Mouse (Mus musculus): Measurements from ENCODE around the gene Eif4g3. TPM values are rescaled to one million over a fixed set of nuclear protein-coding genes. Genes with fewer than 3 reads are reported as not detected.

The Eif4g3 gene
- polyA plus RNA-seq, 1 experiment from 2014 or later: 33.6 TPM

DNA sequence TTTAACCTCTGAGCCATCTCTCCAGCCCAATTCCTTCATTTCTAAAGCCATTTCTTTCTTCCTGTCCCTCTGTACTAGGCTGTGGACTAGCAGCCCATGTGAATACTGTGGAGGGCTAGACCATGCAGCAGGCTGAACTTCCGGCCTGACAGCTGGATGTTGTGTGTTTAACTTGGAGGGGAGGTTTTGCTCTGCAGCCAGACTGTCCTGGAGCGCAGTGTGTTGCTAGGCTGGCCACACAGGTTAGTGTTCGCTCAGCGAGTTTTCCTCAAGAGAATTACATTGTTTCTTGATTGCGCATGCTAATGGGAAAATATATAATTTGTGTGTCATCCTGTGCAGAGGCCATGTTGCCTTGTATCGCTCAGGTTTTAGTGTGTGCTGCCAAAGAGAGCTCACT is 15.8 kb downstream of the Eif4g3 start:
- Histone ChIP-seq H3K4me2 (no peak overlapping the region), H3K4me3 (ENCODE audit: low read depth, low read length) (no peak overlapping the region), H3K36me3 (ENCODE audit: control insufficient read depth, insufficient read depth, low read length) (peaks cover 11% of the 10 kb centered on the region), H3K4me1 (ENCODE audit: control insufficient read depth, insufficient read depth, low read length) (no peaks in the 10 kb centered on the region), H3K9ac (ENCODE audit: low read depth, low read length) (no peak overlapping the region), H3K9me3 (replicated peaks; ENCODE audit: control insufficient read depth, low read length) (no peaks in the 10 kb centered on the region), H3K27me3 (ENCODE audit: control insufficient read depth, insufficient read depth, low read length) (no peaks in the 10 kb centered on the region), H3K27ac (ENCODE audit: low read depth, low read length) (no peak overlapping the region)
- 98% methylated on average over 6 of the region's 6 CpGs for WGBS (ENCODE audit: insufficient replicate concordance)
- no peak for ATAC-seq (replicated peaks; ENCODE audit: insufficient number of reproducible peaks, low FRiP score, low TSS enrichment)

DNA sequence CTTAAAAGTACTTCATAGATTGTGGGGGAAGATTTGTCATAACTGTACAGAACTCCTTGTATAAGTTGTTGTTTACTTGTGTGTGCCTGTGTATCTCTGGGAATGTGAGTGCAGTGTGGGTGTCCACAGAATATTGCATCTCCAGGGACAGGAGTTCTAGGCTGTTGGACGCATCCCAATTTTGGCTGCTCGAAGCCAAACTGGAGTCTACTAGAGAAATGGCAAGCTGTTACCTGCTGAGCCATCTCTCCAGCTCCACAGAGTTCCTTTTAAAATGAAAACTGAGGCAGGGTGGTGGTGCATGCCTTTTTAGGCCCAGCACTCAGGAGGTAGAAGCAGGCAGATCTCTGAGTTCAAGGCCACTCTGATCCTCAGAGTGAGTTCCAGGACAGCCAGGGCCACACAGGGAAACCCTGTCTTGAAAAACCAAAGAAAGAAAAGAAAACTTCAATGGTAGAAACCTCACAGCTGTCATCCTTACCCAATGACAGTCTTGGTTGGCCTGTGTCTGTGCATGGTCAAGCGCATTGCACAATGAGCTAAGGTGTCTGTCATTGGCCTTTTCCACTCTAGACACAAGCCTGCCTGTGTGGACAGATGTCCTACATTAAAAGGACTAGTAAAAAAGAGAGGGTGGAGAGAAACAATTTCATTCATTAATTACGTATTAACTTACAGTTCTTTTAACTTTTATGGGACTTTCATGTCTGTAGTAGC is 17.1 kb downstream of the Eif4g3 start:
- H3K36me3 ChIP-seq (ENCODE audit: control insufficient read depth, insufficient read depth, low read length): peaks cover 17% of the 10 kb centered on the region
- no peak overlapping the region for H3K27ac ChIP-seq (ENCODE audit: low read depth, low read length)
- H3K4me3 ChIP-seq (ENCODE audit: low read depth, low read length): no peak overlapping the region
- 90% methylated on average over 4 of the region's 4 CpGs for WGBS (ENCODE audit: insufficient replicate concordance)
- H3K9ac ChIP-seq (ENCODE audit: low read depth, low read length): no peak overlapping the region
- H3K4me1 ChIP-seq (ENCODE audit: control insufficient read depth, insufficient read depth, low read length): no peaks in the 10 kb centered on the region
- no peaks in the 10 kb centered on the region for H3K27me3 ChIP-seq (ENCODE audit: control insufficient read depth, insufficient read depth, low read length)
- no peaks in the 10 kb centered on the region for H3K9me3 ChIP-seq (replicated peaks; ENCODE audit: control insufficient read depth, low read length)
- ATAC-seq (replicated peaks; ENCODE audit: insufficient number of reproducible peaks, low FRiP score, low TSS enrichment): no peak
- no peak overlapping the region for H3K4me2 ChIP-seq

DNA sequence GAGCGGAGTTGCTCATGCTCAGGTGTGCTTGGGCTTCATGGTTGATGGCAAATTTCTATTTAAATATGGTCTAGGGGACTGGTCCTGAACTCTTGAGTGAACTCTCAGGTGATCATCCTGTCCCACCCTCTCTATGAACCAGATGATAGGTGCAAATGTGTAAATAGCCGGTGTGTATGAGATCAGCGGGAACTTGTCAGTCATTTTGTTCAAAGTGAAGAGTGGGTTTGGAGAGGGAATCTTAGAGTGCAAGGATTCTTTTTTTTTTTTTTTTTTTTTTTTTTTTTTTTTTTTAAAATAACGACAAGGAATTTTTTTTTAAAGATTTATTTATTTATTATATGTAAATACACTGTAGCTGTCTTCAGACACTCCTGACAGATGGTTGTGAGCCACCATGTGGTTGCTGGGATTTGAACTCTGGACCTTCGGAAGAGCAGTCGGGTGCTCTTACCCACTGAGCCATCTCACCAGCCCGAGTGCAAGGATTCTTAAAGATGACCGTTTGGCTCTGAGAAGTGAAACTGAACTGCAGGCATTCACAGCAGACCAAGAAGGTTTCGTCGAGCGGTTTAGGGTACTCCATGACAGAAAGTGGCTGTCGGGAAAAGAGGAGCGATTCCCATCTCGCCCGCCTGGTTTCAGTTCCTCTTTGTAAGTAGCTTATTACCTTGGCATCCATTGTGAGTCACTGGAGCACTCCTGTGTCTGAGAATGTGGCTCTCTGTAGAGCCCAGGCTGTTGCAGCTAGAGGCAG is 21.1 kb downstream of the Eif4g3 start:
- peaks cover 21% of the 10 kb centered on the region for H3K36me3 ChIP-seq (ENCODE audit: control insufficient read depth, insufficient read depth, low read length)
- H3K9me3 ChIP-seq (replicated peaks; ENCODE audit: control insufficient read depth, low read length): no peaks in the 10 kb centered on the region
- no peak overlapping the region for H3K27ac ChIP-seq (ENCODE audit: low read depth, low read length)
- no peak overlapping the region for H3K9ac ChIP-seq (ENCODE audit: low read depth, low read length)
- no peak for ATAC-seq (replicated peaks; ENCODE audit: insufficient number of reproducible peaks, low FRiP score, low TSS enrichment)
- WGBS (ENCODE audit: insufficient replicate concordance): 93% methylated on average over 15 of the region's 15 CpGs
- H3K4me1 ChIP-seq (ENCODE audit: control insufficient read depth, insufficient read depth, low read length): no peaks in the 10 kb centered on the region
- H3K27me3 ChIP-seq (ENCODE audit: control insufficient read depth, insufficient read depth, low read length): no peaks in the 10 kb centered on the region
- no peak overlapping the region for H3K4me2 ChIP-seq
- H3K4me3 ChIP-seq (ENCODE audit: low read depth, low read length): no peak overlapping the region

DNA sequence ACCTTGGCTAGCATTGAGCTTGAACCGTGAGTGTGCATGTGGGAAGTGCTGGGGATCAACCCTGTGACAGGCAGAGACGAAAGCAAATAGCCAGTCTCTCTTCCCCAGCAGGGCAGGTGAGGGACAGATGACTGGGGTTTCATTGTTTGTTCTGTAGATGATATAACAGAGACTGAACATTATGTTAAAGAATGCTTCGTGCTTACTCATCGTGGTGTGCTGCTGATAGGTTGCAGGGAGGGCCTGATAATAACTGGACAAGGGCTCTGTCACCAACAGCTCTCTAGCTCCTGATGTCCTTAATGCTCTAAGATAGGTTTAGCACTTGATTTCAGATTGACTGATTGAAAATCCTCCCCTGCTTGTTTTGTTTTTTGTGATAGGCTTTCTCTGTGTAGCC is 23.1 kb downstream of the Eif4g3 start:
- Histone ChIP-seq H3K9me3 (replicated peaks; ENCODE audit: control insufficient read depth, low read length) (no peaks in the 10 kb centered on the region), H3K4me3 (ENCODE audit: low read depth, low read length) (no peak overlapping the region), H3K36me3 (ENCODE audit: control insufficient read depth, insufficient read depth, low read length) (peaks cover 20% of the 10 kb centered on the region), H3K4me1 (ENCODE audit: control insufficient read depth, insufficient read depth, low read length) (peaks cover 12% of the 10 kb centered on the region), H3K4me2 (no peak overlapping the region), H3K27ac (ENCODE audit: low read depth, low read length) (no peak overlapping the region), H3K9ac (ENCODE audit: low read depth, low read length) (no peak overlapping the region), H3K27me3 (ENCODE audit: control insufficient read depth, insufficient read depth, low read length) (no peaks in the 10 kb centered on the region)
- 54% methylated on average over 4 of the region's 4 CpGs for WGBS (ENCODE audit: insufficient replicate concordance)
- no peak for ATAC-seq (replicated peaks; ENCODE audit: insufficient number of reproducible peaks, low FRiP score, low TSS enrichment)

- Histone ChIP-seq H3K4me1 (ENCODE audit: control insufficient read depth, insufficient read depth, low read length) (peaks cover 17% of the 10 kb centered on the region), H3K27me3 (ENCODE audit: control insufficient read depth, insufficient read depth, low read length) (no peaks in the 10 kb centered on the region), H3K27ac (ENCODE audit: low read depth, low read length) (no peak overlapping the region), H3K9me3 (replicated peaks; ENCODE audit: control insufficient read depth, low read length) (no peaks in the 10 kb centered on the region), H3K36me3 (ENCODE audit: control insufficient read depth, insufficient read depth, low read length) (peaks cover 18% of the 10 kb centered on the region), H3K4me3 (ENCODE audit: low read depth, low read length) (no peak overlapping the region), H3K9ac (ENCODE audit: low read depth, low read length) (no peak overlapping the region; the same call in 1 of the 2 replicates), H3K4me2 (no peak overlapping the region)
- no peak for ATAC-seq (replicated peaks; ENCODE audit: insufficient number of reproducible peaks, low FRiP score, low TSS enrichment)
- WGBS (ENCODE audit: insufficient replicate concordance): 84% methylated on average over 11 of the region's 11 CpGs
Measured at GRCm38 (mm10) chr4:138017085-138017637, 24.3 kb downstream of the Eif4g3 start.

DNA sequence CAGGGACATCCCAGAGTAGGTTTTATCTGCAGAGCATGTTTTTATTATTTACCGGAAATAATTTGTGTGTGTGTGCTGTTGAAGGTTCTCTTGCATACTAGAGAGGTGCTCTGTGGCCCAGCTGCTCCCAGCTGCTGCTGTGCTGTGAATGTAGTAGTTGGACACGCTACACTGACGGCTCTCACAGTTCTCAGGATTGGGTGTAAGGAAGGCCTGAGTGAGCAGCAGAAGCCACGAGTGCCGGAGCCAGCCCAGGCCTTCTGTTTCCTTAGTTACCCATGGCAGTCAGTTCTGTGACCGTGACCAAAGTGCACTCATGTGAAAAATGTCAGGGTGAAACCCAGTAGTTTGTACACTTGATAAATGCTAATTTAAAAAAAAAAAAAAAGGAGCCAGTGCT is 25.2 kb downstream of the Eif4g3 start:
- 91% methylated on average over 6 of the region's 6 CpGs for WGBS (ENCODE audit: insufficient replicate concordance)
- no peak overlapping the region for H3K27ac ChIP-seq (ENCODE audit: low read depth, low read length)
- no peaks in the 10 kb centered on the region for H3K27me3 ChIP-seq (ENCODE audit: control insufficient read depth, insufficient read depth, low read length)
- no peak overlapping the region for H3K9ac ChIP-seq (ENCODE audit: low read depth, low read length)
- H3K36me3 ChIP-seq (ENCODE audit: control insufficient read depth, insufficient read depth, low read length): peaks cover 16% of the 10 kb centered on the region
- peaks cover 17% of the 10 kb centered on the region for H3K4me1 ChIP-seq (ENCODE audit: control insufficient read depth, insufficient read depth, low read length)
- no peak overlapping the region for H3K4me2 ChIP-seq
- H3K9me3 ChIP-seq (replicated peaks; ENCODE audit: control insufficient read depth, low read length): no peaks in the 10 kb centered on the region
- ATAC-seq (replicated peaks; ENCODE audit: insufficient number of reproducible peaks, low FRiP score, low TSS enrichment): no peak
- no peak overlapping the region for H3K4me3 ChIP-seq (ENCODE audit: low read depth, low read length)

- Histone ChIP-seq H3K27ac (ENCODE audit: low read depth, low read length) (no peak overlapping the region), H3K4me1 (ENCODE audit: control insufficient read depth, insufficient read depth, low read length) (peaks cover 29% of the 10 kb centered on the region), H3K4me2 (no peak overlapping the region), H3K9ac (ENCODE audit: low read depth, low read length) (no peak overlapping the region), H3K9me3 (replicated peaks; ENCODE audit: control insufficient read depth, low read length) (no peaks in the 10 kb centered on the region), H3K27me3 (ENCODE audit: control insufficient read depth, insufficient read depth, low read length) (no peaks in the 10 kb centered on the region), H3K4me3 (ENCODE audit: low read depth, low read length) (no peak overlapping the region), H3K36me3 (ENCODE audit: control insufficient read depth, insufficient read depth, low read length) (0 out of 2 replicates have a peak, but pooled peaks cover 9% of the 10 kb centered on the region)
- 71% methylated on average over 6 of the region's 6 CpGs for WGBS (ENCODE audit: insufficient replicate concordance)
- ATAC-seq (replicated peaks; ENCODE audit: insufficient number of reproducible peaks, low FRiP score, low TSS enrichment): no peak
Measured at GRCm38 (mm10) chr4:138020231-138020630, 27.4 kb downstream of the Eif4g3 start.

GRCm38 (mm10) chr4:138021651-138022050 is 28.8 kb downstream of the Eif4g3 start:
- 87% methylated on average over 6 of the region's 6 CpGs for WGBS (ENCODE audit: insufficient replicate concordance)
- H3K36me3 ChIP-seq (ENCODE audit: control insufficient read depth, insufficient read depth, low read length): 0 out of 2 replicates have a peak, but pooled peaks cover 7% of the 10 kb centered on the region
- no peaks in the 10 kb centered on the region for H3K9me3 ChIP-seq (replicated peaks; ENCODE audit: control insufficient read depth, low read length)
- no peak overlapping the region for H3K4me3 ChIP-seq (ENCODE audit: low read depth, low read length)
- no peak for ATAC-seq (replicated peaks; ENCODE audit: insufficient number of reproducible peaks, low FRiP score, low TSS enrichment)
- H3K4me1 ChIP-seq (ENCODE audit: control insufficient read depth, insufficient read depth, low read length): peaks cover 29% of the 10 kb centered on the region
- no peak overlapping the region for H3K9ac ChIP-seq (ENCODE audit: low read depth, low read length)
- no peaks in the 10 kb centered on the region for H3K27me3 ChIP-seq (ENCODE audit: control insufficient read depth, insufficient read depth, low read length)
- H3K27ac ChIP-seq (ENCODE audit: low read depth, low read length): no peak overlapping the region
- H3K4me2 ChIP-seq: no peak overlapping the region
